Mouse (Mus musculus): ENCODE results near the gene Fam124b. TPM values are rescaled to one million over a fixed set of nuclear protein-coding genes. Genes with fewer than 3 reads are reported as not detected.
A peak's percentile ranks its signal among the peaks of the same experiment; 100 is the strongest.

Fam124b gene
- polyA plus RNA-seq, 1 experiment from 2014 or later, result 0.47 TPM

GRCm38 (mm10) chr1:80224839-80225412 is 6.7 kb upstream of the Fam124b start:
- H3K27me3 ChIP-seq (ENCODE audit: low read depth, poor library complexity, severe bottlenecking), result no peaks in the 10 kb centered on the region
- no peaks in the 10 kb centered on the region for H3K36me3 ChIP-seq
- H3K4me3 ChIP-seq, result no peak overlapping the region
- no peaks in the 10 kb centered on the region for H3K9me3 ChIP-seq (replicated peaks)
- peaks cover 6% of the 10 kb centered on the region for H3K4me1 ChIP-seq
- no peak for DNase-seq (ENCODE audit: low spot score)
- WGBS, result 47% methylated on average over 3 of the region's 3 CpGs
- no peak overlapping the region for H3K27ac ChIP-seq (replicated peaks)

GRCm38 (mm10) chr1:80221151-80221550 is 2.9 kb upstream of the Fam124b start:
- no peak overlapping the region for H3K4me3 ChIP-seq
- no peaks in the 10 kb centered on the region for H3K36me3 ChIP-seq
- H3K27me3 ChIP-seq (ENCODE audit: low read depth, poor library complexity, severe bottlenecking), result no peaks in the 10 kb centered on the region
- no peaks in the 10 kb centered on the region for H3K9me3 ChIP-seq (replicated peaks)
- WGBS, result 80% methylated on average over 4 of the region's 4 CpGs
- no peak for DNase-seq (ENCODE audit: low spot score)
- H3K27ac ChIP-seq (replicated peaks), result no peak overlapping the region
- peaks cover 6% of the 10 kb centered on the region for H3K4me1 ChIP-seq

- H3K9me3 ChIP-seq (replicated peaks), result no peaks in the 10 kb centered on the region
- 83% methylated on average over 9 of the region's 9 CpGs for whole genome bisulfite sequencing
- H3K27ac ChIP-seq (replicated peaks), result no peak overlapping the region
- peaks cover 5% of the 10 kb centered on the region; the same call in 1 of the 2 replicates for H3K4me1 ChIP-seq
- DNase-seq (ENCODE audit: low spot score), result no peak
- H3K27me3 ChIP-seq (ENCODE audit: low read depth, poor library complexity, severe bottlenecking), result no peaks in the 10 kb centered on the region
- H3K4me3 ChIP-seq, result no peak overlapping the region
- no peaks in the 10 kb centered on the region for H3K36me3 ChIP-seq
Observed at GRCm38 (mm10) chr1:80213826-80214225, 4.4 kb downstream of the Fam124b start.

- Histone ChIP-seq H3K27me3 (ENCODE audit: low read depth, poor library complexity, severe bottlenecking) (no peaks in the 10 kb centered on the region), H3K36me3 (no peaks in the 10 kb centered on the region), H3K9me3 (replicated peaks) (no peaks in the 10 kb centered on the region), H3K4me1 (peaks cover 6% of the 10 kb centered on the region; the same call in 1 of the 2 replicates), H3K27ac (replicated peaks) (no peak overlapping the region), H3K4me3 (no peak overlapping the region)
- 95% methylated on average over 10 of the region's 10 CpGs for WGBS
- no peak for DNase-seq (ENCODE audit: low spot score)
Observed at GRCm38 (mm10) chr1:80213146-80213545, 5.1 kb downstream of the Fam124b start.

GRCm38 (mm10) chr1:80202314-80202713 is 16.0 kb downstream of the Fam124b start:
- no peaks in the 10 kb centered on the region for H3K36me3 ChIP-seq
- peaks cover 5% of the 10 kb centered on the region; the same call in 1 of the 2 replicates for H3K4me1 ChIP-seq
- H3K4me3 ChIP-seq, result no peak overlapping the region
- no peaks in the 10 kb centered on the region for H3K9me3 ChIP-seq (replicated peaks)
- no peaks in the 10 kb centered on the region for H3K27me3 ChIP-seq (ENCODE audit: low read depth, poor library complexity, severe bottlenecking)
- H3K27ac ChIP-seq (replicated peaks), result no peak overlapping the region
- WGBS, result 93% methylated on average over 3 of the region's 3 CpGs
- no peak for DNase-seq (ENCODE audit: low spot score)

GRCm38 (mm10) chr1:80192837-80193236 is 25.4 kb downstream of the Fam124b start:
- H3K27ac ChIP-seq (replicated peaks), result no peak overlapping the region
- 92% methylated on average over 8 of the region's 8 CpGs for WGBS

GRCm38 (mm10) chr1:80181414-80181805 is 36.9 kb downstream of the Fam124b start:
- no peaks in the 10 kb centered on the region for H3K36me3 ChIP-seq
- H3K27me3 ChIP-seq (ENCODE audit: low read depth, poor library complexity, severe bottlenecking), result no peaks in the 10 kb centered on the region
- H3K4me3 ChIP-seq, result no peak overlapping the region
- DNase-seq (ENCODE audit: low spot score), result no peak
- H3K9me3 ChIP-seq (replicated peaks), result no peaks in the 10 kb centered on the region
- no peaks in the 10 kb centered on the region for H3K4me1 ChIP-seq
- 68% methylated on average over 3 of the region's 3 CpGs for WGBS
- H3K27ac ChIP-seq (replicated peaks), result no peak overlapping the region

More at GRCm38 (mm10) chr1:80192837-80193236, 25.4 kb downstream of the Fam124b start:
- no peaks in the 10 kb centered on the region for H3K27me3 ChIP-seq (ENCODE audit: low read depth, poor library complexity, severe bottlenecking)
- no peaks in the 10 kb centered on the region for H3K4me1 ChIP-seq
- no peak for DNase-seq (ENCODE audit: low spot score)
- H3K36me3 ChIP-seq, result no peaks in the 10 kb centered on the region
- no peaks in the 10 kb centered on the region for H3K9me3 ChIP-seq (replicated peaks)
- H3K4me3 ChIP-seq, result no peak overlapping the region

GRCm38 (mm10) chr1:80180767-80181413 is 37.4 kb downstream of the Fam124b start:
- 43% methylated on average over 13 of the region's 13 CpGs for WGBS
- H3K4me3 ChIP-seq, result no peak overlapping the region
- H3K9me3 ChIP-seq (replicated peaks), result no peaks in the 10 kb centered on the region
- peak; percentile 43 for DNase-seq (ENCODE audit: low spot score)
- no peaks in the 10 kb centered on the region for H3K36me3 ChIP-seq
- H3K27me3 ChIP-seq (ENCODE audit: low read depth, poor library complexity, severe bottlenecking), result no peaks in the 10 kb centered on the region
- no peaks in the 10 kb centered on the region for H3K4me1 ChIP-seq
- no peak overlapping the region for H3K27ac ChIP-seq (replicated peaks)

- H3K4me1 ChIP-seq, result no peaks in the 10 kb centered on the region
- H3K9me3 ChIP-seq (replicated peaks), result no peaks in the 10 kb centered on the region
- no peak overlapping the region for H3K27ac ChIP-seq (replicated peaks)
- H3K4me3 ChIP-seq, result no peak overlapping the region
- H3K27me3 ChIP-seq (ENCODE audit: low read depth, poor library complexity, severe bottlenecking), result no peaks in the 10 kb centered on the region
- 63% methylated on average over 7 of the region's 7 CpGs for WGBS
- DNase-seq (ENCODE audit: low spot score), result peak; percentile 35
- no peaks in the 10 kb centered on the region for H3K36me3 ChIP-seq
Observed at GRCm38 (mm10) chr1:80180128-80180527, 38.1 kb downstream of the Fam124b start.

GRCm38 (mm10) chr1:80177651-80178382 is 40.5 kb downstream of the Fam124b start:
- Histone ChIP-seq H3K4me1 (no peaks in the 10 kb centered on the region), H3K36me3 (no peaks in the 10 kb centered on the region), H3K4me3 (no peak overlapping the region), H3K9me3 (replicated peaks) (no peaks in the 10 kb centered on the region), H3K27ac (replicated peaks) (no peak overlapping the region), H3K27me3 (ENCODE audit: low read depth, poor library complexity, severe bottlenecking) (no peaks in the 10 kb centered on the region)
- DNase-seq (ENCODE audit: low spot score), result no peak
- 82% methylated on average over 11 of the region's 11 CpGs for WGBS

- no peaks in the 10 kb centered on the region for H3K9me3 ChIP-seq (replicated peaks)
- DNase-seq (ENCODE audit: low spot score), result no peak
- 84% methylated on average over 5 of the region's 5 CpGs for WGBS
- H3K4me1 ChIP-seq, result no peaks in the 10 kb centered on the region
- H3K27me3 ChIP-seq (ENCODE audit: low read depth, poor library complexity, severe bottlenecking), result no peaks in the 10 kb centered on the region
- no peaks in the 10 kb centered on the region for H3K36me3 ChIP-seq
- H3K4me3 ChIP-seq, result no peak overlapping the region
- no peak overlapping the region for H3K27ac ChIP-seq (replicated peaks)
Observed at GRCm38 (mm10) chr1:80167706-80168105, 50.6 kb downstream of the Fam124b start.

GRCm38 (mm10) chr1:80166577-80166976 is 51.7 kb downstream of the Fam124b start:
- no peaks in the 10 kb centered on the region for H3K36me3 ChIP-seq
- no peak for DNase-seq (ENCODE audit: low spot score)
- H3K4me1 ChIP-seq, result no peaks in the 10 kb centered on the region
- H3K4me3 ChIP-seq, result no peak overlapping the region
- no peaks in the 10 kb centered on the region for H3K27me3 ChIP-seq (ENCODE audit: low read depth, poor library complexity, severe bottlenecking)
- H3K27ac ChIP-seq (replicated peaks), result no peak overlapping the region
- no peaks in the 10 kb centered on the region for H3K9me3 ChIP-seq (replicated peaks)
- 84% methylated on average over 4 of the region's 4 CpGs for WGBS

GRCm38 (mm10) chr1:80165391-80165790 is 52.9 kb downstream of the Fam124b start:
- Histone ChIP-seq H3K27ac (replicated peaks) (no peak overlapping the region), H3K4me1 (no peaks in the 10 kb centered on the region), H3K9me3 (replicated peaks) (no peaks in the 10 kb centered on the region), H3K27me3 (ENCODE audit: low read depth, poor library complexity, severe bottlenecking) (no peaks in the 10 kb centered on the region), H3K36me3 (no peaks in the 10 kb centered on the region), H3K4me3 (no peak overlapping the region)
- no peak for DNase-seq (ENCODE audit: low spot score)
- WGBS, result 87% methylated on average over 5 of the region's 5 CpGs
